Mouse (Mus musculus) lung, postnatal 0 days (tissue): ENCODE measurements around the gene Ubr7. TPM values are rescaled to one million over a fixed set of nuclear protein-coding genes. Genes with fewer than 3 reads are reported as not detected.

Experiments used
- ATAC-seq: fragments of 200-750 bp; cut with Nextera tagmentation; 2 replicates; pipeline ENCODE4 v1.8.0; 2017; ENCODE audit warnings: moderate library complexity
- DNase-seq: peaks from one replicate; pipeline ENCODE4 v3.0.0-alpha.2; 2016; ENCODE audit warnings: low spot score
- H3K27ac ChIP-seq: fragments of 300-500 bp; sonication (generic); 2 replicates; pipeline ENCODE4 v1.5.1; 2014; ENCODE audit warnings: antibody characterized with exemption, mild to moderate bottlenecking, low read length, mixed read lengths
- H3K27me3 ChIP-seq: fragments of 300-500 bp; sonication (generic); replicated peaks from 2 replicates; pipeline ENCODE4 v1.6.1; 2014; ENCODE audit warnings: low read length, mixed read lengths; ENCODE audit not compliant: insufficient read depth
- H3K36me3 ChIP-seq: fragments of 300-500 bp; sonication (generic); 2 replicates; pipeline ENCODE4 v1.6.1; 2014; ENCODE audit warnings: low read length, mixed read lengths; ENCODE audit not compliant: insufficient read depth
- H3K4me1 ChIP-seq: fragments of 300-500 bp; sonication (generic); 2 replicates; pipeline ENCODE4 v1.6.1; 2014; ENCODE audit warnings: antibody characterized with exemption, low read depth, low read length, mixed read lengths; ENCODE audit not compliant: insufficient read depth
- H3K4me2 ChIP-seq: fragments of 300-500 bp; sonication (generic); replicated peaks from 2 replicates; pipeline ENCODE4 v1.6.1; 2014; ENCODE audit warnings: low read depth, mild to moderate bottlenecking, low read length, moderate library complexity, mixed read lengths
- H3K4me3 ChIP-seq: fragments of 300-500 bp; sonication (generic); 2 replicates; pipeline ENCODE4 v1.5.1; 2014; ENCODE audit warnings: low read depth, low read length
- H3K9ac ChIP-seq: fragments of 300-500 bp; sonication (generic); replicated peaks from 2 replicates; pipeline ENCODE4 v1.6.1; 2014; ENCODE audit warnings: low read depth, mild to moderate bottlenecking
- H3K9me3 ChIP-seq: fragments of 300-500 bp; sonication (generic); 2 replicates; pipeline ENCODE4 v1.6.1; 2016; ENCODE audit warnings: low read length, mixed read lengths
- CTCF ChIP-seq: IDR thresholded peaks from 2 replicates; pipeline ENCODE4 v1.5.1; 2016; ENCODE audit warnings: antibody characterized with exemption, mild to moderate bottlenecking
- EP300 ChIP-seq: IDR thresholded peaks from 2 replicates; pipeline ENCODE4 v1.6.1; 2016; ENCODE audit warnings: antibody characterized with exemption, mild to moderate bottlenecking, control low read depth
- WGBS: fragments of 180-500 bp; shearing (Covaris S2); extraction: QIAGEN DNeasy Blood & Tissue Kit; methylation state at CpG from one replicate; pipeline ENCODE4 v1.1.7; 2014; 5-methylcytosine and 5-hydroxymethylcytosine counted together
- polyA plus RNA-seq: library from polyadenylated mRNA; unstranded; fragments of >200 nt; fragmentation: Nextera tagmentation; extraction: Ambion mirVana; gene quantifications from 2 replicates; pipeline ENCODE4 v1.2.1, GENCODE M21; 2015

The Ubr7 gene
- polyA plus RNA-seq, 1 experiment from 2014 or later = 23.1 TPM

- Histone ChIP-seq H3K27me3 (no peaks in the 10 kb centered on the region), H3K9ac (no peak overlapping the region), H3K27ac (no peak overlapping the region), H3K4me2 (no peak overlapping the region), H3K4me1 (no peaks in the 10 kb centered on the region), H3K9me3 (no peaks in the 10 kb centered on the region), H3K36me3 (no peaks in the 10 kb centered on the region), H3K4me3 (no peak overlapping the region)
- no peak for DNase-seq
- 68% methylated on average over 10 of the region's 10 CpGs for WGBS
- TF ChIP-seq CTCF (no peak), EP300 (no peak)
- ATAC-seq = no peak
These were observed 42.9 kb upstream of the Ubr7 start for GRCm38 (mm10) chr12:102714654-102715395.

- ATAC-seq = peak; percentile 72
- Histone ChIP-seq H3K9me3 (no peaks in the 10 kb centered on the region), H3K9ac (no peak overlapping the region), H3K36me3 (no peaks in the 10 kb centered on the region), H3K4me3 (no peak overlapping the region), H3K27ac (no peak overlapping the region), H3K27me3 (no peaks in the 10 kb centered on the region), H3K4me1 (no peaks in the 10 kb centered on the region), H3K4me2 (no peak overlapping the region)
- WGBS = 21% methylated on average over 13 of the region's 13 CpGs
- TF ChIP-seq EP300 (no peak), CTCF (peak; percentile 86)
- peak; percentile 78 for DNase-seq
These were observed 38.0 kb upstream of the Ubr7 start for GRCm38 (mm10) chr12:102719552-102720315.

- no peak for ATAC-seq
- H3K27me3 ChIP-seq = no peaks in the 10 kb centered on the region
- H3K36me3 ChIP-seq = no peaks in the 10 kb centered on the region
- no peak overlapping the region for H3K4me2 ChIP-seq
- 63% methylated on average over 11 of the region's 11 CpGs for WGBS
- no peak overlapping the region for H3K9ac ChIP-seq
- H3K4me1 ChIP-seq = no peaks in the 10 kb centered on the region
- no peak overlapping the region for H3K27ac ChIP-seq
- H3K9me3 ChIP-seq = no peaks in the 10 kb centered on the region
- no peak overlapping the region for H3K4me3 ChIP-seq
- no peak for DNase-seq
- TF ChIP-seq CTCF (no peak), EP300 (no peak)
These were observed 35.3 kb upstream of the Ubr7 start for GRCm38 (mm10) chr12:102722451-102722850.

- Histone ChIP-seq H3K36me3 (no peaks in the 10 kb centered on the region), H3K27ac (no peak overlapping the region), H3K4me2 (no peak overlapping the region), H3K27me3 (no peaks in the 10 kb centered on the region), H3K9ac (no peak overlapping the region), H3K4me3 (no peak overlapping the region), H3K9me3 (no peaks in the 10 kb centered on the region), H3K4me1 (no peaks in the 10 kb centered on the region)
- TF ChIP-seq EP300 (no peak), CTCF (no peak)
- 68% methylated on average over 8 of the region's 8 CpGs for WGBS
- DNase-seq = no peak
- no peak for ATAC-seq
These were observed 34.8 kb upstream of the Ubr7 start for GRCm38 (mm10) chr12:102722966-102723365.

DNA sequence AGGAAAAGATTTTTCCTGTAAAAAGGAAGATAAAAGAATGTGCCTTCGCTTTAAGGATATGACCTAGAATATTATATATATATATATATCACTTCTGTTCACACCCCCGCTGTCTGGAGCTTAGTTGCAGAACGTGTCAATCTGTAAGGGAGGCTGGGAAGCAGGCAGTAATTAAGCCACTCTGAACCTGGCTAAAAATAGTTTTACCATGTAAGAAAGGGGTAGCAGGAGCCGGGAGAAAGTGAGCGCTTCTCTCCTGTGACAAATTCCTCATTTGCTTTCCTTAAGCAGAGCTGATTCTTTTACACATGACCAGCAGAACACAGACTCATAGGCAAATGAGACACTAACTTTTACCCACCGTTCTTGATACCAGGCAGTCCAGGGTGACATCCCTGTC is 33.9 kb upstream of the Ubr7 start:
- WGBS = 60% methylated on average over 6 of the region's 6 CpGs
- Histone ChIP-seq H3K4me2 (no peak overlapping the region), H3K36me3 (no peaks in the 10 kb centered on the region), H3K4me1 (no peaks in the 10 kb centered on the region), H3K27me3 (no peaks in the 10 kb centered on the region), H3K27ac (no peak overlapping the region), H3K9me3 (no peaks in the 10 kb centered on the region), H3K9ac (no peak overlapping the region), H3K4me3 (no peak overlapping the region)
- ATAC-seq = no peak
- TF ChIP-seq EP300 (no peak), CTCF (no peak)
- DNase-seq = no peak

- Histone ChIP-seq H3K4me1 (no peaks in the 10 kb centered on the region), H3K27ac (no peak overlapping the region), H3K27me3 (no peaks in the 10 kb centered on the region), H3K9ac (no peak overlapping the region), H3K4me3 (no peak overlapping the region), H3K4me2 (no peak overlapping the region), H3K9me3 (no peaks in the 10 kb centered on the region), H3K36me3 (no peaks in the 10 kb centered on the region)
- TF ChIP-seq EP300 = no peak
- TF ChIP-seq CTCF = no peak
- WGBS = 94% methylated on average over 6 of the region's 6 CpGs
- DNase-seq (no peak), ATAC-seq (no peak)
These were observed 32.6 kb upstream of the Ubr7 start for GRCm38 (mm10) chr12:102725146-102725545.
